Mouse (Mus musculus): Measurements from ENCODE around the gene Aasdh.
"Not testable (repeated sequence)": the region's sequence is repeated elsewhere in the genome, so short reads cannot be mapped to it uniquely, and the experiment has no call there.

- not testable (repeated sequence) for TF ChIP-seq CTCF (IDR thresholded peaks at IDR 0.05; ENCODE audit: extremely low read depth, insufficient read depth, insufficient read length, insufficient replicate concordance); POLR2A (IDR thresholded peaks at IDR 0.05; ENCODE audit: low read depth, low read length)
Observed at GRCm38 (mm10) chr5:76912522-76912921, 7.2 kb upstream of the Aasdh start.
